8 mouse cellular contexts compared by ENCODE assay signal in the genomic region with DNA sequence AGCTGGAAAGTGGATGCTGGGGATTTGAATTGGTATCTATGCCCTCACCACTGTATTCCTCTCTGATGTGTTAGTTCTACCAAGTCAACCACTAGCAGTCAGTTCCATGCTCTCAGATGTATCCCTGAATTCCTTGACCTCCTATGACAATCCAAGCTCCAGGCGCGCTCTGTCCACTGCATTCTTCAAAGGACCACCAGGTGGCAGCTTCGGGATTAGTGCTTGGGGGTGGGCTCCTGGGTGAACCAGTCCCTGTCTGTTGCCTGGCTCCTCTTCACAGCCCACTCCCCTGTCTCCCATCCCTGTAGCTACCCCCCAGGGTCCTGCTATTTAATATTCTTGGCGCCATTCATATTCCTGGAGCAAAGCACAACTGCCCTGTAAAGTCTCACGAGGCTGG. TPM values are rescaled to one million over a fixed set of nuclear protein-coding genes. Genes with fewer than 3 reads are reported as not detected.
DNase-seq lines count a peak whose midpoint lies in the region; ATAC-seq and TF ChIP-seq lines count a peak whose summit lies in the region.

No protein-coding gene starts in this region.

- TF ChIP-seq POLR2A in lung, adult 2 months (IDR thresholded peaks at IDR 0.05; ENCODE audit: borderline replicate concordance, extremely low read depth, low read depth, low read length): no peak

- no peak overlapping the region for H3K4me2 ChIP-seq in forebrain, embryonic 11.5 days (ENCODE audit: low read depth, low read length, severe bottlenecking)
- H3K4me2 ChIP-seq in forebrain, embryonic 13.5 days: no peak overlapping the region

- H3K9ac ChIP-seq in forebrain, embryonic 11.5 days (ENCODE audit: low read length): no peak overlapping the region
- H3K9ac ChIP-seq in forebrain, embryonic 13.5 days: no peak overlapping the region

- H3K4me1 ChIP-seq in forebrain, embryonic 11.5 days (replicated peaks; ENCODE audit: control insufficient read depth, insufficient read depth, low read length): peaks cover 32% of the 10 kb centered on the region
- peaks cover 56% of the 10 kb centered on the region for H3K4me1 ChIP-seq in forebrain, embryonic 13.5 days
- H3K4me1 ChIP-seq in lung, adult 2 months (ENCODE audit: control insufficient read depth, insufficient read depth, low read length): no peaks in the 10 kb centered on the region

- WGBS in forebrain, embryonic 11.5 days: 9% methylated on average over 5 of the region's 5 CpGs
- WGBS in forebrain, embryonic 13.5 days: 7% methylated on average over 5 of the region's 5 CpGs
- WGBS in lung, adult 2 months: 30% methylated on average over 5 of the region's 5 CpGs

- H3K9me3 ChIP-seq in forebrain, embryonic 11.5 days (ENCODE audit: control insufficient read depth, low read length): no peaks in the 10 kb centered on the region
- H3K9me3 ChIP-seq in forebrain, embryonic 13.5 days (replicated peaks): no peaks in the 10 kb centered on the region

- no peaks in the 10 kb centered on the region for H3K27me3 ChIP-seq in forebrain, embryonic 11.5 days (ENCODE audit: control insufficient read depth, insufficient read depth, low read length)
- H3K27me3 ChIP-seq in forebrain, embryonic 13.5 days: peaks cover 8% of the 10 kb centered on the region; the same call in 1 of the 2 replicates

- no peak overlapping the region for H3K27ac ChIP-seq in forebrain, embryonic 11.5 days (ENCODE audit: low read depth, low read length)
- no peak overlapping the region for H3K27ac ChIP-seq in forebrain, embryonic 13.5 days

- TF ChIP-seq CTCF in lung, adult 2 months (IDR thresholded peaks at IDR 0.05; ENCODE audit: insufficient read depth, low read length): peak; percentile 38; the same call in 1 of the 2 replicates

- H3K4me3 ChIP-seq in forebrain, embryonic 11.5 days (ENCODE audit: low read depth, low read length): no peak overlapping the region
- no peak overlapping the region for H3K4me3 ChIP-seq in forebrain, embryonic 13.5 days
- no peak overlapping the region for H3K4me3 ChIP-seq in lung, adult 2 months (replicated peaks; ENCODE audit: extremely low read depth, low read depth, low read length)

- peak; percentile 85 for DNase-seq in forebrain, embryonic 11.5 days (ENCODE audit: low spot score)
- peak; percentile 18 for DNase-seq in lung, adult 2 months
- DNase-seq in lung, adult 18-20 months: no peak
- DNase-seq in ZHBTc4 (ENCODE audit: low read depth, low spot score): peak; percentile 89
- peak; percentile 79 to 84 for DNase-seq in kidney, postnatal 4 days
- peak; percentile 67 for DNase-seq in thymus, postnatal 4 days
- no peak for DNase-seq in T-cell, adult 2 months (ENCODE audit: low spot score)

- ATAC-seq in forebrain, embryonic 11.5 days (replicated peaks; ENCODE audit: low FRiP score): no peak
- no peak for ATAC-seq in forebrain, embryonic 13.5 days

- no peaks in the 10 kb centered on the region for H3K36me3 ChIP-seq in forebrain, embryonic 11.5 days (ENCODE audit: control insufficient read depth, insufficient read depth, low read length)
- H3K36me3 ChIP-seq in forebrain, embryonic 13.5 days (ENCODE audit: poor library complexity, severe bottlenecking): no peaks in the 10 kb centered on the region

RNA-seq across cellular contexts. Expression of a gene that starts 1.5 kb away (rescaled TPM):
- polyA plus RNA-seq in forebrain, embryonic 11.5 days (2014; fragmentation: Nextera tagmentation; extraction: Ambion mirVana): 29.6 and 32.7 TPM in 2 replicates
- 9.1 and 12.8 TPM in 2 replicates for polyA plus RNA-seq in forebrain, embryonic 13.5 days (2015; fragmentation: Nextera tagmentation; extraction: Ambion mirVana)
- polyA plus RNA-seq in lung, adult 2 months (2012; rRNA removed): 1.7 and 2.4 TPM in 2 replicates

Comparison
In these comparisons a context has a peak if more than half of its experiments do, and no peak if none do; other contexts are left out.
1. DNase-seq: peak in forebrain, embryonic 11.5 days (single experiment), lung, adult 2 months (single experiment), ZHBTc4 (single experiment), kidney, postnatal 4 days (2 of 2) and thymus, postnatal 4 days (single experiment); none in lung, adult 18-20 months (0 of 2) and T-cell, adult 2 months (single experiment).